Mouse (Mus musculus) liver, embryonic 14.5 days (tissue): ENCODE measurements around the gene Gm21969. TPM values are rescaled to one million over a fixed set of nuclear protein-coding genes. Genes with fewer than 3 reads are reported as not detected.

Source experiments
- ATAC-seq: fragments of 200-750 bp; cut with Nextera tagmentation; 2 replicates; pipeline ENCODE4 v1.8.0; 2017; ENCODE audit warnings: moderate number of reproducible peaks, mild to moderate bottlenecking, moderate library complexity; ENCODE audit not compliant: insufficient read depth
- DNase-seq, 3 experiments: peaks; one replicate each; pipeline ENCODE4 v3.0.0-alpha.2; 2012 to 2013; ENCODE audit warnings: low read depth in 3 of 3, low spot score in 3 of 3
- H3K27ac ChIP-seq: fragments of 300-500 bp; sonication (generic); 2 replicates; pipeline ENCODE4 v1.5.1; 2014; ENCODE audit warnings: moderate library complexity, mild to moderate bottlenecking, control low read depth, inconsistent platforms
- H3K27me3 ChIP-seq: fragments of 300-500 bp; sonication (generic); 2 replicates; pipeline ENCODE4 v1.6.1; 2014; ENCODE audit warnings: mild to moderate bottlenecking, low read length, moderate library complexity; ENCODE audit not compliant: control insufficient read depth, insufficient read depth
- H3K36me3 ChIP-seq: fragments of 300-500 bp; sonication (generic); replicated peaks from 2 replicates; pipeline ENCODE4 v1.6.1; 2014; ENCODE audit warnings: low read depth; ENCODE audit not compliant: control insufficient read depth, insufficient read depth
- H3K4me1 ChIP-seq, 2 experiments: fragments of 200-500 bp in 1 of 2; fragments of 300-500 bp in 1 of 2; sonication (generic) in 1 of 2; replicated peaks; 2 replicates each; pipeline ENCODE4 v1.6.1; 2012 to 2014; ENCODE audit warnings: antibody characterized with exemption in 1 of 2, inconsistent platforms in 1 of 2, low read length in 1 of 2; ENCODE audit not compliant: control insufficient read depth in 2 of 2, insufficient read depth in 2 of 2
- H3K4me2 ChIP-seq: fragments of 300-500 bp; sonication (generic); 2 replicates; pipeline ENCODE4 v1.6.1; 2014; ENCODE audit warnings: low read depth, mild to moderate bottlenecking, control low read depth, moderate library complexity
- H3K4me3 ChIP-seq, 2 experiments: fragments of 200-500 bp in 1 of 2; fragments of 300-500 bp in 1 of 2; sonication (generic) in 1 of 2; 2 replicates each; pipeline ENCODE4 v1.5.1; 2012 to 2014; ENCODE audit warnings: low read depth in 2 of 2, low read length in 2 of 2, mild to moderate bottlenecking in 2 of 2, control low read depth in 1 of 2, inconsistent platforms in 1 of 2, moderate library complexity in 1 of 2; ENCODE audit not compliant: insufficient read depth in 1 of 2
- H3K9ac ChIP-seq: fragments of 300-500 bp; sonication (generic); replicated peaks from 2 replicates; pipeline ENCODE4 v1.6.1; 2014; ENCODE audit warnings: mild to moderate bottlenecking, control low read depth, moderate library complexity
- H3K9me3 ChIP-seq: fragments of 300-500 bp; sonication (generic); 2 replicates; pipeline ENCODE4 v1.6.1; 2016; ENCODE audit warnings: low read length, mixed read lengths; ENCODE audit not compliant: control insufficient read depth
- CTCF ChIP-seq: IDR thresholded peaks from 2 replicates; pipeline ENCODE4 v1.5.1; 2016; ENCODE audit warnings: antibody characterized with exemption, low read depth, control low read depth
- EP300 ChIP-seq: IDR thresholded peaks from 2 replicates; pipeline ENCODE4 v1.6.1; 2016; ENCODE audit warnings: antibody characterized with exemption, low read depth
- WGBS: fragments of 180-500 bp; shearing (Covaris S2); extraction: QIAGEN DNeasy Blood & Tissue Kit; methylation state at CpG from one replicate; pipeline ENCODE4 v1.1.7; 2014; ENCODE audit not compliant: insufficient replicate concordance; 5-methylcytosine and 5-hydroxymethylcytosine counted together
- polyA plus RNA-seq, 2 experiments: library from polyadenylated mRNA; depleted of rRNA in 1 of 2; stranded (reverse) in 1 of 2; unstranded in 1 of 2; fragments of >200 nt; fragmentation: Nextera tagmentation in 1 of 2; extraction: Ambion mirVana in 1 of 2; gene quantifications; 2 replicates each; pipeline versions ENCODE4 v1.2.1 to v1.2.3; 2012 to 2014

Gene Gm21969
- polyA plus RNA-seq (2012; rRNA removed) (not detected in 2 replicates), polyA plus RNA-seq (2014; fragmentation: Nextera tagmentation; extraction: Ambion mirVana) (not detected in 2 replicates)

DNA sequence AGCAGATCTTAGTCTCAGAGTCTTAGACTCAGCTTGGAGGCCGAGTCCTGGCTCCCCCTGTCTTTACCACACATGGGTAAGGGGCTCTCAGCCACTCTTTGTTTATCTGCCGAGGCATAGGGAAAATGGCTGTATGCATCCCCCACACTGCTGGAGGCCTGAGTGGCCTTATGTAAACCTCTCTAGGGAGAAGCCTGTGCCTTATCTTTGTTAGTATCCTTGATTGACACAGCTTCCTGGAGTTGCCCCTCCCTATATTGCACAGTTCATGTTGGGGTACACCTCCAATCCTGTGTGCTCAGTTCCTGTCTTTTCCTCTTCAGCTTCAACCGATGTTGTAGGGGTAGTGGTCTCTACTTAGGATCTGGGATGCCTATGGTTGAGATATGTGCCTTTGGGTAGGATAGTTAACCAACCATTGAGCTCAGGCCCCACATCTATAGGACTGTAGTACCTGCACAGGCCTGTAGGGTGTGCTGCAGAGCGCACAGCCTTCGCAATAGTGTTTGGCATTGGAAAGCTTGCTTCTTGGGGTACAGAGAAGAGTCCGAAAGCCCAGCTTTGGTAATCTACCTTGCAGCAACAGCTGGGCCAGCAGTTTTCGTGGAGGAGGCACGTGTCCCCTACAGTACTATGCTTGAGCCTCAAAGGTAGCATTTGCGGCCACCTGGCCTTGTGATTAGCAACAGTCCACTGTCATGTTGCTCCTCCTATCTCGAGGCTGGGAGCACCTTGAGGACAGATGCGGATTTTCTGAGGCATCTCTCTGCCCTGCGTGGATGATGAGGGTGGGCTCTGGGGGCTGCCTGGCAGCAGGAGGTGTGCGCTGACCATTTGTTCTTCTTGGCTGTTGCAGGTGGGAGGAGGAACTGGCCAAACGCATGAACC, at the start of gene Gm21969:
Gm21969 (plus strand) TSS at position 830 of the 888 bp plus-strand sequence.
- Histone ChIP-seq H3K9me3 (no peaks in the 10 kb centered on the region), H3K27me3 (no peaks in the 10 kb centered on the region), H3K36me3 (no peaks in the 10 kb centered on the region), H3K4me2 (no peak within 1 kb of the TSS), H3K9ac (no peak within 1 kb of the TSS), H3K4me1 (peaks cover 0 to 24% of the 10 kb centered on the region in 2 experiments; a peak in 2 of 4 replicates), H3K27ac (no peak within 1 kb of the TSS), H3K4me3 (no peak within 1 kb of the TSS)
- TF ChIP-seq CTCF (peak; percentile 96), EP300 (no peak)
- WGBS, result 36% methylated on average over 14 of the region's 14 CpGs
- DNase-seq (no peak), ATAC-seq (no peak)

DNA sequence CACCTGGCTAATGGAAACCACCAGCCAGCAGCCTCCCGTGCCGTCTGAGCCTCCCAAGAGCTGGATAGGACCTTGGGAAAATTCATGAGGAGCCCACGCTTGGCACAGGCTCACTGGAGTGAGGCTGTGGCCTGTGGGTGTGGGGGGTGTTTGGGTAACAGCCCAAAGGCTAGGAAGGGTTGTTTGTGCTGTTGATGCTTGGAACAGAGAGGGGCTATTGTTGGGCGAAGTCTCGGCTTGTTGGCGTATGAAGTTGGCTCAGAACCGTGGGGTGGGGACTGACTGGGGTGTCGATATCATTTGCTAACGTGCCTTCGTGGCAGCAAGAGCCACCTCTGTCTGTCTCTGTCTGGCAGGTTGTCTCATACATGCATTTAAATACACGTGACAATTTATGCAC, 47.8 kb upstream of the Gm21969 start:
- ATAC-seq (no peak), DNase-seq (no peak)
- H3K36me3 ChIP-seq, result no peaks in the 10 kb centered on the region
- TF ChIP-seq CTCF, result no peak
- no peak for TF ChIP-seq EP300
- no peaks in the 10 kb centered on the region for H3K4me1 ChIP-seq
- no peak overlapping the region for H3K4me2 ChIP-seq
- no peaks in the 10 kb centered on the region for H3K27me3 ChIP-seq
- no peak overlapping the region for H3K27ac ChIP-seq
- H3K4me3 ChIP-seq, result no peak overlapping the region
- no peak overlapping the region for H3K9ac ChIP-seq
- no peaks in the 10 kb centered on the region for H3K9me3 ChIP-seq
- 73% methylated on average over 11 of the region's 11 CpGs for WGBS

- Histone ChIP-seq H3K4me2 (no peak overlapping the region), H3K27me3 (no peaks in the 10 kb centered on the region), H3K4me1 (no peaks in the 10 kb centered on the region), H3K9me3 (no peaks in the 10 kb centered on the region), H3K27ac (no peak overlapping the region), H3K36me3 (no peaks in the 10 kb centered on the region), H3K9ac (no peak overlapping the region), H3K4me3 (no peak overlapping the region)
- 48% methylated on average over 19 of the region's 19 CpGs for WGBS
- ATAC-seq (no peak), DNase-seq (no peak)
- TF ChIP-seq EP300 (no peak), CTCF (no peak)
Measured at GRCm38 (mm10) chr4:139555951-139556350, 47.0 kb upstream of the Gm21969 start.

DNA sequence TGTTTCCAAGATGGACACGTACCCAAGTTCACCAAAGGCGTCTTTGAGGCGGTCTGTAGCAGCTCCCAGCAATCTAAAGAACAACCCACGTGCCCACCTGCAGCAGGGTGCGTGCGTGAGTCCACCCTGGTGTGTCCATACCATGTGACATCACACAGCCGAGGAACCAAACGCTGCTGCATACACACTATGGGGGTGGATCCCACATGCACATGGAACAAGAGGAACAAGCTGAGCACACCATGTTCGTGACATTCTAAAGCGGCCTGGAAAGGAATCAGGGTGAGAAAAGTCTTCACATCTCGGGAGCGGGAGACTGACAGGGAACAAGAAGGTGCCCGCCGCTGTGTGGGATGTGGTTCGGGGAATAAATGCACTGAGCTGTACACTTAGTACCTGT, 34.6 kb upstream of the Gm21969 start:
- DNase-seq (no peak), ATAC-seq (no peak)
- Histone ChIP-seq H3K4me1 (peaks cover 0 to 4% of the 10 kb centered on the region in 2 experiments; a peak in 1 of 4 replicates), H3K27ac (no peak overlapping the region), H3K36me3 (no peaks in the 10 kb centered on the region), H3K9me3 (no peaks in the 10 kb centered on the region), H3K9ac (no peak overlapping the region), H3K4me2 (no peak overlapping the region), H3K27me3 (peaks cover 5% of the 10 kb centered on the region), H3K4me3 (no peak overlapping the region)
- 63% methylated on average over 15 of the region's 15 CpGs for WGBS
- TF ChIP-seq CTCF (no peak), EP300 (no peak)

DNA sequence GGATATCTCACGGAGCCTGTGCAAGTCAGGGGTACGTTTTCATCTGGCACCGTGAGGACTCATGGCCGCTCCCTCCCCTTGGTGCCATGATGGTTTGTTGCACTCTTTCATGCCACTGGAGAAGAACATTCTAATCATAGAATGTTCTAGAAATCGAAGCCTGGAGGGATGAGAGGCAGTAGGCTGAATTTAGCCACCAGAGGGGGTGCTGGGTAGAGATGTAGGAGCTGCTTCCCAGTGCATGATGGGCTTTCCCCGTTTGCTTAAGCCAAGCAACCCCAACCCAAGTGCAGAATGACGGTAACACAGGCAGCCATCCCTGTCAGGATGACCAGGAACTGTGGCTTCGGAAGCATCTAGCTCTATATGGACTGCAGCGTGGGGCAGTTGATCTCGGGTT, 32.2 kb upstream of the Gm21969 start:
- ATAC-seq (no peak), DNase-seq (no peak)
- Histone ChIP-seq H3K4me1 (peaks cover 2 to 3% of the 10 kb centered on the region in 2 experiments; a peak in 2 of 4 replicates), H3K9me3 (no peaks in the 10 kb centered on the region), H3K9ac (no peak overlapping the region), H3K36me3 (no peaks in the 10 kb centered on the region), H3K4me2 (no peak overlapping the region), H3K27me3 (peaks cover 29% of the 10 kb centered on the region), H3K4me3 (no peak overlapping the region), H3K27ac (no peak overlapping the region)
- 69% methylated on average over 10 of the region's 10 CpGs for WGBS
- TF ChIP-seq EP300 (no peak), CTCF (peak; percentile 25)
